Mouse (Mus musculus): ENCODE data around the gene Kif7. TPM values are rescaled to one million over a fixed set of nuclear protein-coding genes. Genes with fewer than 3 reads are reported as not detected.

Gene Kif7
- polyA plus RNA-seq, 1 experiment from 2014 or later: 4.1 TPM

DNA sequence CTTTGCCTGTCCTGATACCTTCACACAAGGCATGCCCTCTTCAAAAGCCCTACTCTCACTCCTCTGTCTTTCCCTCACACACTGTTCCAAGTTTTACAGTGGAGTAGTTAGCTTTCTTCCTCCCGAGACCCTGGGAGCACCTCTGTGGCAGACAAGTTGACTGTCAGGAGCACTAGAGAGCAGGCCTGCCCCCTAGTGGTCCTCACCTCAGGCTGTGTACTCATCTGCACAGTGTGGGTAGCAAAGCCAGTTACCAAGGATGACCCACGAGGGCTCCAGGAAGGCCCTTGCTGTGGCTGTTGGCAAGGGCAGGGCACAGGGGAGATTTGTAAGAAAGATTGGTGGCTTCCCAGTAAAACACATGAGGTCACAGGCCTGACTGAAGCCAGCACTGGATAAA is 11.6 kb upstream of the Kif7 start:
- Histone ChIP-seq H3K4me1 (replicated peaks) (0 out of 2 replicates have a peak, but pooled peaks cover under 1% of the 10 kb centered on the region), H3K4me3 (no peak overlapping the region), H3K36me3 (no peaks in the 10 kb centered on the region), H3K4me2 (no peak overlapping the region), H3K9ac (no peak overlapping the region), H3K27ac (ENCODE audit: poor library complexity, severe bottlenecking) (no peak overlapping the region), H3K9me3 (replicated peaks) (no peaks in the 10 kb centered on the region), H3K27me3 (replicated peaks) (peaks cover 48% of the 10 kb centered on the region)
- ATAC-seq (ENCODE audit: insufficient number of reproducible peaks, low FRiP score): 0 out of 2 replicates have a peak, but pooled peaks have one; percentile 57
- 12% methylated on average over 2 of the region's 2 CpGs for WGBS

DNA sequence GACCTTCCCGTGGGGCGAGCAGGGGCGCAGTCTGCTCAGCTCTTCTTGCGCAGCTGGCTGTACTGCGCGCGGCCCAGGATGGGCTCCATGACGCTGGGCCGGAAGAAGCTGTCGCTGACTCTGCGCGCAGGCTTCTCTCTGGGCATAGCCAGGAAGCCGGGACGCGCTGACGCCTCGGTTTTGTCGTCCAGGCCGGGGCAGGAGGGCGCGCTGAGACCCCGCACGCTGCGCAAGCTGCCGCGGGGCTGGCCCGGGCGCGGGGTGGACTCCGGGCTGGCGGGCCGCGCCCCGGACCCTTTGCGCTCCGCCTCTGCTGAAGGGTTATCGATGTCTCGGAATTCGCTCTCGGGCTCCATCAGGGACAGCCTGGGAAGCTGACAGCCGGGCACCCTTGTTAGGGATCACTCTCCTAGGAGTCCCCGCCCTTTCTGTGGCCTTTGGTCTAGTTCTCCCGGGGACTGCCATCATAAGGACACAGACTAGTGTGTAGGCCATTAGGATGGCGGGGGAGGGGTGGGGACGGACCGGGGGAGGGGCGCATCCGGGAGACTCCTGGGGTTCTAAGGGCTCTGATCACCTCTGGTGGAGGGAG is 6.0 kb upstream of the Kif7 start:
- Histone ChIP-seq H3K27ac (ENCODE audit: poor library complexity, severe bottlenecking) (no peak overlapping the region), H3K4me2 (peak overlapping the region; percentile 89), H3K9ac (peak overlapping the region; percentile 80), H3K27me3 (replicated peaks) (peaks cover 25% of the 10 kb centered on the region), H3K9me3 (replicated peaks) (no peaks in the 10 kb centered on the region), H3K4me1 (replicated peaks) (peaks cover 11% of the 10 kb centered on the region; the same call in 1 of the 2 replicates), H3K4me3 (peak overlapping the region; percentile 73), H3K36me3 (no peaks in the 10 kb centered on the region)
- peak; percentile 80 for ATAC-seq (ENCODE audit: insufficient number of reproducible peaks, low FRiP score)
- under 1% methylated on average over 48 of the region's 48 CpGs for WGBS

DNA sequence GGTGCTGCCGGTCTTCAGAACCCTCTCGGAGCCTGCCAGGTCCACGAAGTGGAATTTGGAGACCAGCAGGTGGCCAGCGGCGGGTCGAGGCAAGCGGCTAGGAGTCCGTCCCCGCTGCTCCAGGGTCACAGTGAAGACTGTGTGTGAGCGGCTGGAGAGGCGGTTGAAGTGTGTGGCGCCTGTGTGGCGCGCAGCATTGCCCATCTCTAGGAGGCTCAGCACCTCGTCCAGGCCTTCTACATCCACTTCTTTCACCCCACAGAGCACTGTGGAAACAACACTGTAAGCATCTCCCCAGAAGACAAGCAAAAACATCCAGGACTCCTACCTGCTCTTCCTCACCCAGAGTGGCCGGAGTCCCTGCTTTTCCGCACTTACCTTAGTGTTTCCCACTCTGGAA is 4.7 kb downstream of the Kif7 start:
- Histone ChIP-seq H3K4me3 (peak overlapping the region; percentile 47), H3K4me2 (peak overlapping the region; percentile 79)

DNA sequence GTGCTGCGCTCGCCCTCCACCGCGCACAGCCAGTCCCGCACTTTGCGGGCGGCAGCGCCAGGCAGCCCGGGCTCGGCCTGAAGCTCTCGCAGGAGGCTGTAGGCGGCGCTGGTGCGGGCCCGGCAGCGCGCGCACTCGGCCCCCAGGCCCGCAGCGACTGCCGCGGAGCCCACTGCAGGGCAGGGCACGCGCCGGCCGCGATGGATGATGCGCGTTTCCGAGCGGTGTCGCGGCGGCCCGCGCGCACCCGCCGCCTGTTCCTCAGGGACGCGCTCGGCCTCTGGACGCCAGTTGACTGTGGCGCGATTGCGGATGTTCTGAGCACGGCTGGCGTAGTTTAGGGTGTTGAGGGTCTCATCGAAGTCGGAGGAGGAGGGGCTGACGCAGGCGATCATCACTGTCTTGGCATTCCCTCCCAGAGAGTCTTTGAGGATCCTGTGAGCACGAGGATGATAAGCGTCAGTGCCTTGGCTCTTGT is 5.4 kb downstream of the Kif7 start:
- WGBS: 2% methylated on average over 55 of the region's 55 CpGs
- no peak overlapping the region for H3K27ac ChIP-seq (ENCODE audit: poor library complexity, severe bottlenecking)
- peak overlapping the region; percentile 71 for H3K9ac ChIP-seq

More for the DNA sequence above, 4.7 kb downstream of the Kif7 start:
- 0 out of 2 replicates have a peak overlapping the region, but pooled peaks have one; percentile 71 for H3K9ac ChIP-seq
- peaks cover 11% of the 10 kb centered on the region for H3K4me1 ChIP-seq (replicated peaks)
- ATAC-seq (ENCODE audit: insufficient number of reproducible peaks, low FRiP score): no peak
- whole genome bisulfite sequencing: 34% methylated on average over 17 of the region's 17 CpGs
- peaks cover 5% of the 10 kb centered on the region for H3K36me3 ChIP-seq
- H3K27ac ChIP-seq (ENCODE audit: poor library complexity, severe bottlenecking): no peak overlapping the region
- peaks cover 36% of the 10 kb centered on the region for H3K27me3 ChIP-seq (replicated peaks)
- no peaks in the 10 kb centered on the region for H3K9me3 ChIP-seq (replicated peaks)

DNA sequence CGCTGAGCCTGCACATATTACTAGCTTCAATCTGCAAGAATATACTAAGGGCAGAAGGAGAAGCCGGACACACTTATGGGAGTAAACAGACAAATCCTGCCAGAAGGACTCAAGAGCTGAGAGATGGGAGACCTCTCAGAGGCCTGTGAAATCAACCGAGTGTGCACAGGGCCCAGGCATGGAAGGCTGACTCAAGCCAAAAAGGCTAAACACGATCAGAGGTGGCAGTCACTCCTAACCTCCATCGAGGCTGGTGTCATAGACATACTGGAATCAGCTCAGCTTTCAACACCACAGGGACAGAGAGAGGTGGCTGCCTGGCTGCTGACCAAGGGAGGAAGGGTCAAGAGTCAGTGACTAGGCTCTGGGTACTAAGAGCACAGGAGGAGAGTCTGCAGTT is 10.3 kb downstream of the Kif7 start:
- ATAC-seq (ENCODE audit: insufficient number of reproducible peaks, low FRiP score): no peak
- Histone ChIP-seq H3K36me3 (peaks cover 39% of the 10 kb centered on the region), H3K27me3 (replicated peaks) (peaks cover 18% of the 10 kb centered on the region)

More for the DNA sequence above, 5.4 kb downstream of the Kif7 start:
- Histone ChIP-seq H3K4me1 (replicated peaks) (peaks cover 11% of the 10 kb centered on the region), H3K9me3 (replicated peaks) (no peaks in the 10 kb centered on the region), H3K4me2 (peak overlapping the region; percentile 79), H3K27me3 (replicated peaks) (peaks cover 36% of the 10 kb centered on the region), H3K36me3 (peaks cover 5% of the 10 kb centered on the region), H3K4me3 (peak overlapping the region; percentile 47)
- ATAC-seq (ENCODE audit: insufficient number of reproducible peaks, low FRiP score): peak; percentile 43; the same call in 1 of the 2 replicates

DNA sequence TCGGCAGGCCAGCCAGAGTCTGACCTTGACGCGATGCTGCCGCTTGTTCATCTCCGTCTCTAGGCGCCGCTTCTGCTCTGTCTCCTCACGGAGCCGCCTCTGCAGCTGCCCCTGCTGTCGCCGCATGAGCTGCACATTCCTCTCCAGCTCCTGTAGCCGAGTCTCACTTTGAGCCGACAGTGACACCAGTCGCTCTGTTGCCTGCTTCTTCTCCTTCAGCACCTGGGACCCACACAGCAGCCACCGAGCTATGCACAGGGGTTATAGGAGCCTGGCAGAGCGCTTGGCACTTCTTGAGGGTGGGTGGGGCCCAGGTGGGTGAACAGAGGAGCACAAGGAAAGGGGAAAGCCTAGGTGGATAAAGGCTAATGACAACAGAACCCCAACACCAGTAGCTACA is 12.8 kb downstream of the Kif7 start:
- no peak for ATAC-seq (ENCODE audit: insufficient number of reproducible peaks, low FRiP score)

More for the DNA sequence above, 10.3 kb downstream of the Kif7 start:
- H3K4me3 ChIP-seq: no peak overlapping the region
- no peak overlapping the region for H3K4me2 ChIP-seq
- no peak overlapping the region for H3K9ac ChIP-seq
- H3K9me3 ChIP-seq (replicated peaks): no peaks in the 10 kb centered on the region
- H3K4me1 ChIP-seq (replicated peaks): 0 out of 2 replicates have a peak, but pooled peaks cover 5% of the 10 kb centered on the region
- 65% methylated on average over 5 of the region's 5 CpGs for WGBS
- H3K27ac ChIP-seq (ENCODE audit: poor library complexity, severe bottlenecking): no peak overlapping the region

DNA sequence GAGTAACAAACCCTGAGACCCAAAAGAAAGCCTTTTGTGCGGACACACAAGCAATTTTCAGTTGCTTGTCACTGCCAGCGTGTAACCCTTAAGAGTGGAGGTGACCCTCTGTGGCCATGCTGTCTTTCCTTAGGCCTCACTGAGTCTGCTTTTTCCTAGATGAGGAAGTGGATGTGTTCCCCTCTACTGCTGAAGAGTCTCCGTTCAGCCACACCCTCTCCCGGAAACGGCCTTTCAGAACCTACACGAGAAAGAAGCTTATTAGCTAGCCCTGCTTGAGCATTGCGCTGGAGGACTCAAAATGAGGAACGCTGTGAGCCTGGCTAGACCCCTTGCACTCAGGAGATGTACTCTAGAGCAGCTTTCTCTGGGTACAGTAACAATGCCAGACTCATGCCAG is 19.0 kb downstream of the Kif7 start:
- no peak overlapping the region for H3K4me3 ChIP-seq
- H3K27ac ChIP-seq (ENCODE audit: poor library complexity, severe bottlenecking): no peak overlapping the region
- H3K4me1 ChIP-seq (replicated peaks): no peaks in the 10 kb centered on the region
- ATAC-seq (ENCODE audit: insufficient number of reproducible peaks, low FRiP score): no peak
- no peaks in the 10 kb centered on the region for H3K27me3 ChIP-seq (replicated peaks)
- H3K4me2 ChIP-seq: no peak overlapping the region
- WGBS: 85% methylated on average over 8 of the region's 8 CpGs
- H3K9me3 ChIP-seq (replicated peaks): no peaks in the 10 kb centered on the region
- H3K36me3 ChIP-seq: peaks cover 87% of the 10 kb centered on the region
- no peak overlapping the region for H3K9ac ChIP-seq

More for the DNA sequence above, 12.8 kb downstream of the Kif7 start:
- Histone ChIP-seq H3K36me3 (peaks cover 56% of the 10 kb centered on the region), H3K4me2 (peak overlapping the region; percentile 5), H3K27me3 (replicated peaks) (no peaks in the 10 kb centered on the region; the same call in 1 of the 2 replicates), H3K4me1 (replicated peaks) (0 out of 2 replicates have a peak, but pooled peaks cover 3% of the 10 kb centered on the region), H3K9ac (no peak overlapping the region), H3K4me3 (no peak overlapping the region), H3K27ac (ENCODE audit: poor library complexity, severe bottlenecking) (no peak overlapping the region), H3K9me3 (replicated peaks) (no peaks in the 10 kb centered on the region)
- WGBS: 44% methylated on average over 16 of the region's 16 CpGs

DNA sequence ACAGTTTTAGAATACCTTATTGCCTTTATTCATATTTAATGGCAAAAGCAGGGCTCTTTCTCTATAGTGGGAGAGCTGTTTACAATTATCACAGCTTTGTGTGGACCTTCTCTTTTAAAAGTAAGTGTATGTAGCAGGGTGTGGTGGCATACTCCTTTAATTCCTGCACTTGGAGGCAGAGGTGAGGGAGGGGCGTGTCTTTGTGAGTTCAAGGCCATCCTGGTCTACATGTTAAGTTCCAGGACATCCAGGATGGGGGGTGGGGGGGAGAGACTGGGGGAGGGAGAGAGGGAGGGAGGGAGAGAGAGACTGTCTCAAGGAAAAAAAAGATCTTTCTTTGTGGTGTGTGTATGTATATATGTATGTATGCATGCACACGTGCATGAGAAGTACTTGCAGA is 35.3 kb downstream of the Kif7 start:
- H3K4me1 ChIP-seq (replicated peaks): no peaks in the 10 kb centered on the region

DNA sequence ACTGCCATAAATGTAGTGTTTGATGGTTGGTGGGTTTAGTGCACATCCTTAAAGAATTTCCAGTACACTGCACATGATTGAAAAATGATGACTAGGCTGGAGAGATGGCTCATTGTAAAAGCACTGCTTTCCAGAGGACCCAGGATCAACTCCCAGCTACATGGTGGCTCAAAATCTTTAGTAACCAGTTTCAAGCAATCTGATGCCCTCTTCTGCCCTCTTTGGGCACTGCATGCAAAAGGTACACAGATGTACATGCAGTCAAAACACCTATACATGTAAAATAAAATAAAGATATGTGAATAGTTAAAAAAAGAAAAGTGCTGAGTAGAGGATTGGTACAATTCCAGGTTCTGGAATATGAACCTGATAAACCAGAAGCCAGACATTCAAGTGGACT is 36.3 kb downstream of the Kif7 start:
- no peak overlapping the region for H3K4me3 ChIP-seq
- no peak overlapping the region for H3K9ac ChIP-seq
- no peaks in the 10 kb centered on the region for H3K9me3 ChIP-seq (replicated peaks)
- no peak for ATAC-seq (ENCODE audit: insufficient number of reproducible peaks, low FRiP score)
- H3K4me1 ChIP-seq (replicated peaks): no peaks in the 10 kb centered on the region
- H3K36me3 ChIP-seq: peaks cover 80% of the 10 kb centered on the region
- no peak overlapping the region for H3K27ac ChIP-seq (ENCODE audit: poor library complexity, severe bottlenecking)
- no peak overlapping the region for H3K4me2 ChIP-seq
- no peaks in the 10 kb centered on the region for H3K27me3 ChIP-seq (replicated peaks)

More for the DNA sequence above, 35.3 kb downstream of the Kif7 start:
- no peak for ATAC-seq (ENCODE audit: insufficient number of reproducible peaks, low FRiP score)
- no peak overlapping the region for H3K4me3 ChIP-seq
- no peak overlapping the region for H3K4me2 ChIP-seq
- H3K9ac ChIP-seq: no peak overlapping the region
- 88% methylated on average over 2 of the region's 2 CpGs for WGBS
- H3K9me3 ChIP-seq (replicated peaks): no peaks in the 10 kb centered on the region
- H3K27ac ChIP-seq (ENCODE audit: poor library complexity, severe bottlenecking): no peak overlapping the region
- H3K27me3 ChIP-seq (replicated peaks): no peaks in the 10 kb centered on the region
- peaks cover 83% of the 10 kb centered on the region for H3K36me3 ChIP-seq

DNA sequence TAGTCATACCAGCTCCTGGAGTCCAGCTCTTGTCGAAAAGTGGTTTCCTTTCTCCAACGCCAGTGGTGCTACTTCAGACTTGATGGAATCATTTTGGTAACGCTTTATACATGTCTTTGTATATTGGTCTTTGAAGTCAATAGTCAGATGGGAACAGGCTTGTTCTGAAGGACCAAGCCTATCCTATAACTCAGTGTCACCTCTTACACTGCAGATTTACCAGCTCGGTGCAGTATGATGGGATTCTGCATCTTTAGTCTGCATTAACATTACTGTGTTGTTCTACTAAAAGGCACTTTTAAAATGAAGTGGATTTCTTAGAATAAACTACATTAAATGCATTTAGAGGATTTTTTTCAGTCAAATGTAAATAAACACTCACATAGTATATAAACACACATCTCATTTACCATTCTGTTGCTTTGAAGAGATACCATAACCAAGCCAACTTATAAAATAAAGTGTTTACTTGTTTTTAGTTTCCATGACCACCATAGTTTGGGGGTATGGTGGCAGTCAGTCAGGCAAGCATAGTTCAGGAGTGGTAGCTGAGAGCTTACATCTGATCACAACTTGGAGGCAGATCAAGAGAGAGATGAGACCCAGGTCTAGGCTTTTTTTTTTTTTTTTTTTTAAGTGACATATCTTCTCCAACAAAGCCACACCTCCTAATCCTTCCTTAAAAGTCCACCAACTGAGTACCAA is 44.5 kb downstream of the Kif7 start:
- no peaks in the 10 kb centered on the region for H3K9me3 ChIP-seq (replicated peaks)
- no peaks in the 10 kb centered on the region for H3K27me3 ChIP-seq (replicated peaks)
- peaks cover 64% of the 10 kb centered on the region for H3K36me3 ChIP-seq
- H3K9ac ChIP-seq: no peak overlapping the region
- no peak overlapping the region for H3K27ac ChIP-seq (ENCODE audit: poor library complexity, severe bottlenecking)
- 95% methylated on average over 4 of the region's 4 CpGs for WGBS
- no peak for ATAC-seq (ENCODE audit: insufficient number of reproducible peaks, low FRiP score)
- H3K4me1 ChIP-seq (replicated peaks): no peaks in the 10 kb centered on the region
- H3K4me3 ChIP-seq: no peak overlapping the region
- H3K4me2 ChIP-seq: no peak overlapping the region

DNA sequence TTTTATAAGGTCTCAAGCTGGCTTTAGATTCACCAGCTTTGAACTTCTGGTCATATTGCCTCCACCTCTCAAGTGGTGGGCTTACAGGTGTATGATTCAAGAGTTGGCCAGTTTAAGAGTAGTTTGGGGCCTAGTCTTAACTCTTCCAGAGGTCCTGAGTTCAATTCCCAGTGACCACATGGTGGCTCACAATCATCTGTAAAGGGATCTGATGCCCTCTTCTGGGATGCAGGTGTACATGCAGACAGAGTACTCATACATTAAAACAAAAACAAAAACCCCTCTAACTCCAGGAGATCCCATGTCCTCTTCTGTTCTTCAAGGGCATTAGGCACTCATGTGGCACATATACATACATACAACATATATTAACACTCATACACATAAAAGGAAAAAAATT is 48.8 kb downstream of the Kif7 start:
- Histone ChIP-seq H3K9ac (no peak overlapping the region), H3K9me3 (replicated peaks) (no peaks in the 10 kb centered on the region), H3K27me3 (replicated peaks) (no peaks in the 10 kb centered on the region), H3K36me3 (peaks cover 44% of the 10 kb centered on the region), H3K4me3 (no peak overlapping the region), H3K4me1 (replicated peaks) (peaks cover 12% of the 10 kb centered on the region), H3K4me2 (no peak overlapping the region), H3K27ac (ENCODE audit: poor library complexity, severe bottlenecking) (no peak overlapping the region)
- ATAC-seq (ENCODE audit: insufficient number of reproducible peaks, low FRiP score): no peak

All from heart, embryonic 12.5 days (tissue).